Mouse (Mus musculus): Measurements from ENCODE around the gene S1pr5. TPM values are rescaled to one million over a fixed set of nuclear protein-coding genes. Genes with fewer than 3 reads are reported as not detected.
A peak's percentile ranks its signal among the peaks of the same experiment; 100 is the strongest.
"Not testable (repeated sequence)": the region's sequence is repeated elsewhere in the genome, so short reads cannot be mapped to it uniquely, and the experiment has no call there.

Gene S1pr5
- polyA plus RNA-seq, 1 experiment from 2014 or later, result 4.3 TPM

DNA sequence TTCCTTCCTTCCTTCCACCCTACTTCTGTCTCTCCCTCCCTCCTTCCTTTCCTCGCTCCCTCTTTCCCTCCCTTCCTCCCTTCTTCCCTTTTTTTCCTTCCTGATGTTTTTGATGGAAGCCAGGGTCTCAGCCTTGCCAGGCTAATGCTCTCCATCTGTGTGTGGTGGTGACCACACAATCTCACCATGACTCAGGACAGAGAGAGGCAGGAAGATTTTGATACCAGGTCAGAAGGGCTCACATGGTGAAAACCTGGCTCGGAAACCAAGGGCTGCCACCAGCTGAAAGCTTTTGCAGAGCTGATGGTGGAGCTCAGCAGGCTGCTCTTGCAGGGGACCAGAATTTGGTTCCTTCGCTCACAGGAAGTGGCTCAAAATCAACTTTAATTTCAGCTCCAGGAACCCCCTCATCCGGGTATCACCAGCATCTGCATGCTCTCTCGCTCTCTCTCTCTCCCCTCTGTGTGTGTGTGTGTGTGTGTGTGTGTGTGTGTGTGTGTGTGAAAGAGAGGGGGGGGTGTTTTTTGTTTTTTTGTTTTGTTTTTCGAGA is 12.3 kb upstream of the S1pr5 start:
- H3K27me3 ChIP-seq (ENCODE audit: control insufficient read depth, insufficient read depth, low read depth, low read length), result no peaks in the 10 kb centered on the region
- ATAC-seq, result no peak
- WGBS, result 88% methylated on average over 6 of the region's 6 CpGs
- H3K9ac ChIP-seq (ENCODE audit: low read depth, low read length), result no peak overlapping the region
- no peaks in the 10 kb centered on the region for H3K36me3 ChIP-seq (ENCODE audit: control insufficient read depth, insufficient read depth, low read length)
- no peak overlapping the region for H3K4me3 ChIP-seq (ENCODE audit: low read depth, low read length)
- peaks cover 4% of the 10 kb centered on the region; the same call in 1 of the 2 replicates for H3K4me1 ChIP-seq (ENCODE audit: control insufficient read depth, insufficient read depth, low read length)
- no peaks in the 10 kb centered on the region for H3K9me3 ChIP-seq (replicated peaks; ENCODE audit: control insufficient read depth, low read length, poor library complexity, severe bottlenecking)
- no peak overlapping the region for H3K4me2 ChIP-seq (ENCODE audit: low read length)
- no peak overlapping the region for H3K27ac ChIP-seq (ENCODE audit: low read length)

- not testable (repeated sequence) for H3K4me1 ChIP-seq (ENCODE audit: control insufficient read depth, insufficient read depth, low read length); ATAC-seq; H3K36me3 ChIP-seq (ENCODE audit: control insufficient read depth, insufficient read depth, low read length); H3K9ac ChIP-seq (ENCODE audit: low read depth, low read length); H3K27ac ChIP-seq (ENCODE audit: low read length); H3K9me3 ChIP-seq (replicated peaks; ENCODE audit: control insufficient read depth, low read length, poor library complexity, severe bottlenecking); H3K4me2 ChIP-seq (ENCODE audit: low read length); H3K4me3 ChIP-seq (ENCODE audit: low read depth, low read length); H3K27me3 ChIP-seq (ENCODE audit: control insufficient read depth, insufficient read depth, low read depth, low read length)
- WGBS, result 78% methylated on average over 4 of the region's 4 CpGs
Observed at GRCm38 (mm10) chr9:21256349-21256748, 8.1 kb upstream of the S1pr5 start.

GRCm38 (mm10) chr9:21254690-21255089 is 6.4 kb upstream of the S1pr5 start:
- Histone ChIP-seq H3K9ac (ENCODE audit: low read depth, low read length) (no peak overlapping the region), H3K27me3 (ENCODE audit: control insufficient read depth, insufficient read depth, low read depth, low read length) (peaks cover 8% of the 10 kb centered on the region), H3K36me3 (ENCODE audit: control insufficient read depth, insufficient read depth, low read length) (no peaks in the 10 kb centered on the region), H3K9me3 (replicated peaks; ENCODE audit: control insufficient read depth, low read length, poor library complexity, severe bottlenecking) (no peaks in the 10 kb centered on the region), H3K4me3 (ENCODE audit: low read depth, low read length) (no peak overlapping the region), H3K27ac (ENCODE audit: low read length) (no peak overlapping the region), H3K4me2 (ENCODE audit: low read length) (no peak overlapping the region), H3K4me1 (ENCODE audit: control insufficient read depth, insufficient read depth, low read length) (no peaks in the 10 kb centered on the region)
- ATAC-seq, result no peak

GRCm38 (mm10) chr9:21251116-21251735 is 3.0 kb upstream of the S1pr5 start:
- H3K4me1 ChIP-seq (ENCODE audit: control insufficient read depth, insufficient read depth, low read length), result peaks cover 4% of the 10 kb centered on the region; the same call in 1 of the 2 replicates
- peaks cover 37% of the 10 kb centered on the region for H3K27me3 ChIP-seq (ENCODE audit: control insufficient read depth, insufficient read depth, low read depth, low read length)
- no peaks in the 10 kb centered on the region for H3K36me3 ChIP-seq (ENCODE audit: control insufficient read depth, insufficient read depth, low read length)
- no peak for ATAC-seq
- H3K4me3 ChIP-seq (ENCODE audit: low read depth, low read length), result no peak overlapping the region
- H3K4me2 ChIP-seq (ENCODE audit: low read length), result no peak overlapping the region
- no peak overlapping the region for H3K27ac ChIP-seq (ENCODE audit: low read length)
- H3K9ac ChIP-seq (ENCODE audit: low read depth, low read length), result no peak overlapping the region
- H3K9me3 ChIP-seq (replicated peaks; ENCODE audit: control insufficient read depth, low read length, poor library complexity, severe bottlenecking), result no peaks in the 10 kb centered on the region
- WGBS, result 69% methylated on average over 13 of the region's 13 CpGs

- Histone ChIP-seq H3K27me3 (ENCODE audit: control insufficient read depth, insufficient read depth, low read depth, low read length) (peaks cover 42% of the 10 kb centered on the region), H3K4me3 (ENCODE audit: low read depth, low read length) (no peak overlapping the region), H3K27ac (ENCODE audit: low read length) (no peak overlapping the region), H3K36me3 (ENCODE audit: control insufficient read depth, insufficient read depth, low read length) (no peaks in the 10 kb centered on the region), H3K4me1 (ENCODE audit: control insufficient read depth, insufficient read depth, low read length) (peaks cover 4% of the 10 kb centered on the region; the same call in 1 of the 2 replicates), H3K9ac (ENCODE audit: low read depth, low read length) (no peak overlapping the region), H3K4me2 (ENCODE audit: low read length) (no peak overlapping the region), H3K9me3 (replicated peaks; ENCODE audit: control insufficient read depth, low read length, poor library complexity, severe bottlenecking) (no peaks in the 10 kb centered on the region)
- WGBS, result 36% methylated on average over 2 of the region's 2 CpGs
- ATAC-seq, result no peak
Observed at GRCm38 (mm10) chr9:21250509-21250908, 2.3 kb upstream of the S1pr5 start.

GRCm38 (mm10) chr9:21249629-21250508 is 1.6 kb upstream of the S1pr5 start:
- no peak overlapping the region for H3K9ac ChIP-seq (ENCODE audit: low read depth, low read length)
- H3K27ac ChIP-seq (ENCODE audit: low read length), result no peak overlapping the region
- ATAC-seq, result no peak
- H3K36me3 ChIP-seq (ENCODE audit: control insufficient read depth, insufficient read depth, low read length), result no peaks in the 10 kb centered on the region
- no peak overlapping the region for H3K4me3 ChIP-seq (ENCODE audit: low read depth, low read length)
- H3K27me3 ChIP-seq (ENCODE audit: control insufficient read depth, insufficient read depth, low read depth, low read length), result peaks cover 47% of the 10 kb centered on the region
- 46% methylated on average over 17 of the region's 17 CpGs for WGBS
- H3K9me3 ChIP-seq (replicated peaks; ENCODE audit: control insufficient read depth, low read length, poor library complexity, severe bottlenecking), result no peaks in the 10 kb centered on the region
- H3K4me1 ChIP-seq (ENCODE audit: control insufficient read depth, insufficient read depth, low read length), result peaks cover 10% of the 10 kb centered on the region; the same call in 1 of the 2 replicates
- no peak overlapping the region for H3K4me2 ChIP-seq (ENCODE audit: low read length)

DNA sequence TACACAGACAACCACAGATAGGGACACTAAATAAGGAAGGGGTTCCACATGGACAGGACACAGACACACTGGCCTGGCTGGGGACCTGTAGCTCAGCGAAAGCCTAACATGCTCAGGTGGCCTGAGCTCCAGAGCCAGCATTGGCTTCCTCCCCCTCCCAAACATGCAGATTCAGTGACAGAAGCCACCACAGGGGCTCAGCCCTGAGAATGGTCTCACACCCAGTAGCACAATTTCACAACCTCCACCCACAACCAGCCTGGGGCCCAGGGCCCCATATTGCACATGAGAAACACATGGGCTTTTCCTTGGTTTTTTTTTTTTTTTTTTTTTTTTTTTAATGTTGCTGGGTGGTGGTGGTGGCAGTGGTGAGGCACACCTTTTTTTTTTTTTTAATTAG is 1.9 kb downstream of the S1pr5 start:
- Histone ChIP-seq H3K9me3 (replicated peaks; ENCODE audit: control insufficient read depth, low read length, poor library complexity, severe bottlenecking) (no peaks in the 10 kb centered on the region), H3K36me3 (ENCODE audit: control insufficient read depth, insufficient read depth, low read length) (no peaks in the 10 kb centered on the region), H3K4me3 (ENCODE audit: low read depth, low read length) (no peak overlapping the region), H3K4me1 (ENCODE audit: control insufficient read depth, insufficient read depth, low read length) (peaks cover 18% of the 10 kb centered on the region; the same call in 1 of the 2 replicates), H3K27ac (ENCODE audit: low read length) (no peak overlapping the region), H3K27me3 (ENCODE audit: control insufficient read depth, insufficient read depth, low read depth, low read length) (peaks cover 68% of the 10 kb centered on the region), H3K9ac (ENCODE audit: low read depth, low read length) (no peak overlapping the region), H3K4me2 (ENCODE audit: low read length) (no peak overlapping the region)
- ATAC-seq, result no peak
- 67% methylated on average over 1 of the region's 1 CpGs for WGBS

GRCm38 (mm10) chr9:21245113-21245487 is 3.1 kb downstream of the S1pr5 start:
- peaks cover 18% of the 10 kb centered on the region; the same call in 1 of the 2 replicates for H3K4me1 ChIP-seq (ENCODE audit: control insufficient read depth, insufficient read depth, low read length)
- H3K27me3 ChIP-seq (ENCODE audit: control insufficient read depth, insufficient read depth, low read depth, low read length), result peaks cover 64% of the 10 kb centered on the region
- peak overlapping the region; percentile 76 for H3K4me2 ChIP-seq (ENCODE audit: low read length)
- ATAC-seq, result no peak; the same call in 1 of the 2 replicates
- no peaks in the 10 kb centered on the region for H3K36me3 ChIP-seq (ENCODE audit: control insufficient read depth, insufficient read depth, low read length)
- peak overlapping the region; percentile 64 for H3K9ac ChIP-seq (ENCODE audit: low read depth, low read length)
- no peaks in the 10 kb centered on the region for H3K9me3 ChIP-seq (replicated peaks; ENCODE audit: control insufficient read depth, low read length, poor library complexity, severe bottlenecking)
- WGBS, result 2% methylated on average over 14 of the region's 16 CpGs
- peak overlapping the region; percentile 60; the same call in 1 of the 2 replicates for H3K27ac ChIP-seq (ENCODE audit: low read length)
- H3K4me3 ChIP-seq (ENCODE audit: low read depth, low read length), result peak overlapping the region; percentile 45
